Mouse (Mus musculus) kidney, postnatal 0 days (tissue): ENCODE measurements around the gene Pet117. TPM values are rescaled to one million over a fixed set of nuclear protein-coding genes. Genes with fewer than 3 reads are reported as not detected.

Experiments used
- ATAC-seq: fragments of 200-750 bp; cut with Nextera tagmentation; replicated peaks from 2 replicates; pipeline ENCODE4 v1.8.0; 2017; ENCODE audit warnings: low read depth, moderate number of reproducible peaks, moderate TSS enrichment, moderate library complexity; ENCODE audit not compliant: low FRiP score
- DNase-seq: peaks from one replicate; pipeline ENCODE4 v3.0.0-alpha.2; 2016; ENCODE audit warnings: low spot score
- H3K27ac ChIP-seq: fragments of 300-500 bp; sonication (generic); 2 replicates; pipeline ENCODE4 v1.5.1; 2014; ENCODE audit warnings: mild to moderate bottlenecking
- H3K27me3 ChIP-seq: fragments of 300-500 bp; sonication (generic); 2 replicates; pipeline ENCODE4 v1.6.1; 2014; ENCODE audit warnings: low read length, mixed read lengths; ENCODE audit not compliant: insufficient read depth
- H3K36me3 ChIP-seq: fragments of 300-500 bp; sonication (generic); 2 replicates; pipeline ENCODE4 v1.6.1; 2014; ENCODE audit warnings: low read length, mixed read lengths; ENCODE audit not compliant: insufficient read depth
- H3K4me1 ChIP-seq: fragments of 300-500 bp; sonication (generic); replicated peaks from 2 replicates; pipeline ENCODE4 v1.6.1; 2014; ENCODE audit warnings: antibody characterized with exemption, low read length, mixed read lengths; ENCODE audit not compliant: insufficient read depth
- H3K4me2 ChIP-seq: fragments of 300-500 bp; sonication (generic); 2 replicates; pipeline ENCODE4 v1.6.1; 2014; ENCODE audit warnings: mild to moderate bottlenecking, low read length, moderate library complexity, mixed read lengths
- H3K4me3 ChIP-seq: fragments of 300-500 bp; sonication (generic); replicated peaks from 2 replicates; pipeline ENCODE4 v1.5.1; 2014; ENCODE audit warnings: low read depth, low read length
- H3K9ac ChIP-seq: fragments of 300-500 bp; sonication (generic); 2 replicates; pipeline ENCODE4 v1.6.1; 2014; ENCODE audit warnings: low read depth, low read length
- H3K9me3 ChIP-seq: fragments of 300-500 bp; sonication (generic); replicated peaks from 2 replicates; pipeline ENCODE4 v1.6.1; 2016; ENCODE audit warnings: low read length, inconsistent platforms, mixed read lengths
- CTCF ChIP-seq: IDR thresholded peaks from 2 replicates; pipeline ENCODE4 v1.5.1; 2016; ENCODE audit warnings: antibody characterized with exemption, low read depth, mild to moderate bottlenecking, moderate library complexity
- WGBS: fragments of 180-500 bp; shearing (Covaris S2); extraction: QIAGEN DNeasy Blood & Tissue Kit; methylation state at CpG from one replicate; pipeline ENCODE4 v1.1.7; 2014; 5-methylcytosine and 5-hydroxymethylcytosine counted together
- polyA plus RNA-seq: library from polyadenylated mRNA; unstranded; fragments of >200 nt; fragmentation: Nextera tagmentation; extraction: Ambion mirVana; gene quantifications from 2 replicates; pipeline ENCODE4 v1.2.1, GENCODE M21; 2015

The Pet117 gene
- polyA plus RNA-seq, 1 experiment from 2014 or later, result 3.2 TPM

DNA sequence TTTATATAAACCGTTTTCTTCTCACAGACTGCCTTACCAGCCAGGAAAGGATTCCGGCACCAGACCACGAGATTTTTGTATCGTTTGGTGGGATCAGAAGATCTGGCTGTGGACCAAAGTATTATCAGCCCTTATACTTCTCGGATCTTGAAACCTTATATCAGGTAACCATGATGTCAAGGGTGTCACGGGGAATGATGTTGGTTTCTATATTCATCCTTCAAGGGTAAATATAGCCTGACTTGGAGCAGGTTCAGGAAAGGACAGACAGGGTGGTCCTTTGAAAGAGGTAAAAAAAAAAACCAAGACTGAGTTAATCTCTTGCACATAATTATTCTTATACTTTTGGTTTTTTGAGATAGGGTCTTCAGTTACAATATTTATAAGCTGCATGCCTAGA, 31.9 kb downstream of the Pet117 start:
- ATAC-seq (no peak), DNase-seq (no peak)
- Histone ChIP-seq H3K27ac (no peak overlapping the region), H3K9me3 (no peaks in the 10 kb centered on the region), H3K4me2 (no peak overlapping the region), H3K9ac (no peak overlapping the region), H3K27me3 (no peaks in the 10 kb centered on the region), H3K4me1 (no peaks in the 10 kb centered on the region), H3K4me3 (no peak overlapping the region), H3K36me3 (peaks cover 45% of the 10 kb centered on the region)
- 86% methylated on average over 6 of the region's 6 CpGs for WGBS
- no peak for TF ChIP-seq CTCF

DNA sequence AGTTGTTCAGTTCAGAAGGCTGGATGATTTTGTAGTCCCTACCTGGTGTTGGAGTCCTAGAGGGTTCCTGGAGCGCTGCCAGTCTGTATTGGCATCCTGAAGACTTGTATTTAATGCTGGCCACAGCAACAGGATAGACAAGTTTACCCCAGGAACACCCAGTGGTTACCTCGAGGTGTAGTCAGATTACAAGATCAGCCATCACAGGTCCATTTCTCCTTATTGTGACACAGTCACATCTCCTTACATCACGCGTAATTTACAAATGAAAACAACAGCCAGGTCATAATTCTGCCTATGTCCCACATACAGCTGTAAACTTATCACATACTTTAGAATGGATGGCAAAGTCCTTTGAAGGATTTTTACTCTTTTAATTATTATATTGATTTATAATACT, 40.2 kb downstream of the Pet117 start:
- Histone ChIP-seq H3K36me3 (peaks cover 46% of the 10 kb centered on the region), H3K4me2 (no peak overlapping the region), H3K27ac (no peak overlapping the region), H3K9me3 (no peaks in the 10 kb centered on the region), H3K27me3 (no peaks in the 10 kb centered on the region), H3K4me3 (no peak overlapping the region), H3K9ac (no peak overlapping the region), H3K4me1 (no peaks in the 10 kb centered on the region)
- ATAC-seq, result no peak
- no peak for TF ChIP-seq CTCF
- WGBS, result 85% methylated on average over 4 of the region's 4 CpGs
- DNase-seq, result no peak

- H3K9ac ChIP-seq, result no peak overlapping the region
- H3K4me3 ChIP-seq, result no peak overlapping the region
- no peak for TF ChIP-seq CTCF
- no peak overlapping the region for H3K27ac ChIP-seq
- ATAC-seq, result no peak
- no peak for DNase-seq
- H3K4me2 ChIP-seq, result no peak overlapping the region
- H3K4me1 ChIP-seq, result no peaks in the 10 kb centered on the region
- H3K9me3 ChIP-seq, result no peaks in the 10 kb centered on the region
- no peaks in the 10 kb centered on the region for H3K27me3 ChIP-seq
- H3K36me3 ChIP-seq, result peaks cover 35% of the 10 kb centered on the region
- WGBS, result 77% methylated on average over 3 of the region's 3 CpGs
Measured at GRCm38 (mm10) chr2:144410603-144411002, 41.8 kb downstream of the Pet117 start.

DNA sequence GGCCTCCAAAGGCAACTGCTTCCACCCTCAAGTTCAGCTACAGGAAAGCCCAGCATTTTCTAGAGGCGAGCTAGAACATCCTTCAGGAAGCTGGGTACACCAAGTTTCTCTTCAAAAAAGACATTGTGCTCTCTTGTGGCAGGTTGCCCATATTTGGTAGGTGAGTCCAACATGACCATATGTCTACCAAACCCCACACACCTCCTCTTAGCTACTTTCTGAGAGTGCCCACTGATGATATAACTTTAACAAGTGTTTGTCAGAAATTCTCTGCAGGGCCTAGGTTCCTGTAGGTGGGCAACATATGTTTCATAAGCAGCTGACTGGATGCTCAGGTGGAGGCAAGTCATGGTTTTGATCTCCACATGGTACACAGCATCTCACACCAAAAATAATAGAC, 45.9 kb downstream of the Pet117 start:
- WGBS, result 90% methylated on average over 1 of the region's 1 CpGs
- Histone ChIP-seq H3K9ac (no peak overlapping the region), H3K4me2 (no peak overlapping the region), H3K4me1 (no peaks in the 10 kb centered on the region), H3K27me3 (no peaks in the 10 kb centered on the region), H3K36me3 (peaks cover 10% of the 10 kb centered on the region; the same call in 1 of the 2 replicates), H3K27ac (no peak overlapping the region), H3K9me3 (no peaks in the 10 kb centered on the region), H3K4me3 (no peak overlapping the region)
- DNase-seq (no peak), ATAC-seq (no peak)
- TF ChIP-seq CTCF, result no peak

- 50% methylated on average over 8 of the region's 8 CpGs for WGBS
- no peak overlapping the region for H3K9ac ChIP-seq
- peak overlapping the region; percentile 47; the same call in 1 of the 2 replicates for H3K27ac ChIP-seq
- no peak for DNase-seq
- 0 out of 2 replicates have a peak, but pooled peaks cover 6% of the 10 kb centered on the region for H3K36me3 ChIP-seq
- TF ChIP-seq CTCF, result peak; percentile 19; the same call in 1 of the 2 replicates
- no peaks in the 10 kb centered on the region for H3K27me3 ChIP-seq
- no peak overlapping the region for H3K4me3 ChIP-seq
- no peaks in the 10 kb centered on the region for H3K4me1 ChIP-seq
- no peak overlapping the region for H3K4me2 ChIP-seq
- H3K9me3 ChIP-seq, result no peaks in the 10 kb centered on the region
- ATAC-seq, result no peak
Measured at GRCm38 (mm10) chr2:144416859-144417258, 48.1 kb downstream of the Pet117 start.

DNA sequence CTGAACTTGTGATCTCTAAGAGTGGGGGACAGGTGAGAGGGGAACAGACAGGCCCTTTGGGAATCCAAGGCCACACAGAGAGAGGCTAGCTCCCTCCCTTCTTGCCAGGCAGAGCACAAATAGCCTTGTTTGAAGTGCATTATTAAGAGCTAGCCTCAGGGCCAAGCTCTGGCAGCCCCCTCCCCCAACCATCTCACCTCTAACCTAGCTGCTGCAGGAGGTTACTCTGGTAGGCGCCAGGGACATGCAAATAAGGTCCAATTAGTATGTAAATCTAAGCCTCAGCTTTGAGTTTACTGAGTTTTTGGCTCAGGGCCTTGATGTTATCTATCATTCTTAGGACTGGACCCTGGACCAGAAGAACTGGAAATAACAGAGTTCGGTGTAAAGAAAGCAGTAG, 49.3 kb downstream of the Pet117 start:
- no peaks in the 10 kb centered on the region for H3K36me3 ChIP-seq
- no peak overlapping the region for H3K9ac ChIP-seq
- H3K4me1 ChIP-seq, result no peaks in the 10 kb centered on the region
- H3K9me3 ChIP-seq, result no peaks in the 10 kb centered on the region
- DNase-seq (peak; percentile 11), ATAC-seq (peak; percentile 70; the same call in 1 of the 2 replicates)
- H3K27ac ChIP-seq, result peak overlapping the region; percentile 47; the same call in 1 of the 2 replicates
- H3K27me3 ChIP-seq, result no peaks in the 10 kb centered on the region
- WGBS, result 10% methylated on average over 2 of the region's 2 CpGs
- H3K4me2 ChIP-seq, result no peak overlapping the region
- no peak for TF ChIP-seq CTCF
- no peak overlapping the region for H3K4me3 ChIP-seq

DNA sequence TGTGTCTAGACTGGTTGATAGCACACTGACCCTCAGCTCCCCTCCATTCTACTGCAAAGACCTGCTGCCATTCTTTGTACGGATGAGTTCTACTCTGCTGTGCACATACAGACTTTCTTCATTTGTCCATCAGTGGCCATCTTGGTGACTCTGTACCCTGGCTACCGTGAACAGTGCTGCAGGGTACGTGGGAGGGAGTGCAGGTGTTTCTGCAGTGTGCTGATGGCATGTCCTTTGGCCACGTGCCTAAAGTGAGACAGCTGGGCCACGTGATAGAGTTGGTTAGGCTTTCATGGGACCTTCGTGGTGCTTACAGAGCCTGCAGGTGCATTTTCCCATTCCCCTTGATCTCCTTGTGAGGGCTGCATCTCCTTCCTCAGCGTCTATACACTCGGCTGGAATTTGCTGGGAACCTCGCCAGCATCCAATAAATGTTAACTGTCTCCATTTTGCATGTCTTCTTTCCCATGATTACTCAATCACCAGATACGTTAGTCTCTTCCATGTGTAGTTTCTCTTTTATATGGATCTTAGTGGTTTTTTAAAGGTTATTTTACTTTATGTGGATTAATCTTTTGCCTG, 53.4 kb downstream of the Pet117 start:
- H3K27ac ChIP-seq, result no peak overlapping the region
- no peak for ATAC-seq
- H3K27me3 ChIP-seq, result no peaks in the 10 kb centered on the region
- peak; percentile 9 for DNase-seq
- no peak overlapping the region for H3K4me2 ChIP-seq
- WGBS, result 55% methylated on average over 10 of the region's 10 CpGs
- H3K9ac ChIP-seq, result no peak overlapping the region
- no peak for TF ChIP-seq CTCF
- H3K4me3 ChIP-seq, result no peak overlapping the region
- H3K4me1 ChIP-seq, result no peaks in the 10 kb centered on the region
- H3K9me3 ChIP-seq, result no peaks in the 10 kb centered on the region
- no peaks in the 10 kb centered on the region for H3K36me3 ChIP-seq

Other genes starting within 250 kb of the Pet117 start
- gene Mgme1, start 98.3 kb upstream of the Pet117 start, polyA plus RNA-seq, result 16.0 and 16.6 TPM in 2 replicates
- 103 and 112 TPM in 2 replicates for gene Snx5, start 98.1 kb upstream of the Pet117 start, polyA plus RNA-seq
- 1.2 and 1.8 TPM in 2 replicates for gene Ovol2, start 36.9 kb upstream of the Pet117 start, polyA plus RNA-seq
- gene Kat14, start within 50 bp of the Pet117 start, polyA plus RNA-seq, result 36.5 and 37.5 TPM in 2 replicates
- gene Dzank1, start 158.4 kb downstream of the Pet117 start, polyA plus RNA-seq, result 1.5 and 1.7 TPM in 2 replicates
- 18.9 and 19.6 TPM in 2 replicates for gene Polr3f, start 158.7 kb downstream of the Pet117 start, polyA plus RNA-seq
- 92.7 and 94.1 TPM in 2 replicates for gene Rbbp9, start 181.9 kb downstream of the Pet117 start, polyA plus RNA-seq
- 118 and 128 TPM in 2 replicates for gene Sec23b, start 187.2 kb downstream of the Pet117 start, polyA plus RNA-seq
- 69.5 and 90.6 TPM in 2 replicates for gene Smim26, start 225.1 kb downstream of the Pet117 start, polyA plus RNA-seq
- 55.3 and 59.9 TPM in 2 replicates for gene Dtd1, start 230.9 kb downstream of the Pet117 start, polyA plus RNA-seq